Mouse (Mus musculus): ENCODE data around the gene Tsks. TPM values are rescaled to one million over a fixed set of nuclear protein-coding genes. Genes with fewer than 3 reads are reported as not detected.

The Tsks gene
- polyA plus RNA-seq, 1 experiment from 2014 or later, result 0.09 TPM

GRCm38 (mm10) chr7:45002440-45002839, 59.4 kb downstream of the Tsks start:
- ATAC-seq (ENCODE audit: low FRiP score) (no peak), DNase-seq (ENCODE audit: low spot score) (no peak)
- no peak overlapping the region for H3K9ac ChIP-seq (ENCODE audit: low read depth, low read length)
- H3K27ac ChIP-seq (ENCODE audit: low read depth, low read length), result no peak overlapping the region
- no peak overlapping the region for H3K4me2 ChIP-seq (replicated peaks; ENCODE audit: low read depth, low read length)
- H3K9me3 ChIP-seq (ENCODE audit: control insufficient read depth, low read length), result no peaks in the 10 kb centered on the region
- H3K4me3 ChIP-seq (ENCODE audit: low read depth, low read length), result no peak overlapping the region
- 98% methylated on average over 7 of the region's 7 CpGs for WGBS
- H3K27me3 ChIP-seq (ENCODE audit: control insufficient read depth, insufficient read depth, low read length), result no peaks in the 10 kb centered on the region
- H3K4me1 ChIP-seq (replicated peaks; ENCODE audit: control insufficient read depth, insufficient read depth, low read length), result no peaks in the 10 kb centered on the region
- peaks cover 23% of the 10 kb centered on the region for H3K36me3 ChIP-seq (ENCODE audit: control insufficient read depth, insufficient read depth, low read length)

- Histone ChIP-seq H3K36me3 (ENCODE audit: control insufficient read depth, insufficient read depth, low read length) (peaks cover 33% of the 10 kb centered on the region), H3K4me3 (ENCODE audit: low read depth, low read length) (no peak overlapping the region), H3K9ac (ENCODE audit: low read depth, low read length) (no peak overlapping the region), H3K4me2 (replicated peaks; ENCODE audit: low read depth, low read length) (no peak overlapping the region), H3K4me1 (replicated peaks; ENCODE audit: control insufficient read depth, insufficient read depth, low read length) (no peaks in the 10 kb centered on the region), H3K27ac (ENCODE audit: low read depth, low read length) (no peak overlapping the region), H3K9me3 (ENCODE audit: control insufficient read depth, low read length) (no peaks in the 10 kb centered on the region), H3K27me3 (ENCODE audit: control insufficient read depth, insufficient read depth, low read length) (no peaks in the 10 kb centered on the region)
- DNase-seq (ENCODE audit: low spot score) (no peak), ATAC-seq (ENCODE audit: low FRiP score) (no peak)
- 83% methylated on average over 3 of the region's 3 CpGs for WGBS
Measured at GRCm38 (mm10) chr7:45004546-45004945, 61.5 kb downstream of the Tsks start.

DNA sequence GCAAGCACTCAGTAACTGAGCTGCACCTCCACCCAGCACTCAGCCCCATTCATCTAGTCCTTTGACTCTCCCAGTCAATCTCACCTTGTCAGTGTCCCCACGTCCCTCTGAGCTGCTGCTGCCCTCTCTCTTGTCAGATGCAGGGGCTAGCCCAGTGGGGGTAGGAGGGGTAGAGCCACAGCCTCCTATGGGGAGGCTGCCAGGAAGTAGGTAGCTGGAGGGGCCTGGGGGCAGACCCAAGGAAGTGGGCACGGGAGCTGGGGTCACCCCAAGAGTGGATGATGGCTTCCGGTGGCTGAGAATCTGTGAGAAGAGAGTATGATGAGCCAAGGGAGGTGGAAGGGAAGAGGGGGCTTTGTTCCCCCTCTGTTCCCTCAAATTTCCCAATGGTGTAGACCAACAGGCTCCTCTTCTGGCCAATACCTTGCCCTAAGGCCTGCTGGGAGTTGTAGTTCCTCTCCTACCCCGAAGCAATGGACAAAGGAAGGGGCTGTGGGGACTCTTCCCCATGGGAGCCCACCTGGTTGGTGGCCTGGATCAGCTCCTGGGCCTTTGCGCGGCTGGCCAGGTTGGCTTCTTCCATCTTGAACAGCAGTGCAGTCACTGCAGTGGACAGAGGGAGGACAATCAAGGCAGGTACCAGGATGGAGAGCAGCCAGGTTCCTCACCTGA, 62.5 kb downstream of the Tsks start:
- WGBS, result 86% methylated on average over 6 of the region's 6 CpGs
- Histone ChIP-seq H3K9me3 (ENCODE audit: control insufficient read depth, low read length) (no peaks in the 10 kb centered on the region), H3K27ac (ENCODE audit: low read depth, low read length) (no peak overlapping the region), H3K27me3 (ENCODE audit: control insufficient read depth, insufficient read depth, low read length) (no peaks in the 10 kb centered on the region), H3K4me1 (replicated peaks; ENCODE audit: control insufficient read depth, insufficient read depth, low read length) (no peaks in the 10 kb centered on the region), H3K9ac (ENCODE audit: low read depth, low read length) (no peak overlapping the region), H3K4me3 (ENCODE audit: low read depth, low read length) (no peak overlapping the region), H3K4me2 (replicated peaks; ENCODE audit: low read depth, low read length) (no peak overlapping the region), H3K36me3 (ENCODE audit: control insufficient read depth, insufficient read depth, low read length) (peaks cover 37% of the 10 kb centered on the region)
- DNase-seq (ENCODE audit: low spot score) (no peak), ATAC-seq (ENCODE audit: low FRiP score) (no peak)

DNA sequence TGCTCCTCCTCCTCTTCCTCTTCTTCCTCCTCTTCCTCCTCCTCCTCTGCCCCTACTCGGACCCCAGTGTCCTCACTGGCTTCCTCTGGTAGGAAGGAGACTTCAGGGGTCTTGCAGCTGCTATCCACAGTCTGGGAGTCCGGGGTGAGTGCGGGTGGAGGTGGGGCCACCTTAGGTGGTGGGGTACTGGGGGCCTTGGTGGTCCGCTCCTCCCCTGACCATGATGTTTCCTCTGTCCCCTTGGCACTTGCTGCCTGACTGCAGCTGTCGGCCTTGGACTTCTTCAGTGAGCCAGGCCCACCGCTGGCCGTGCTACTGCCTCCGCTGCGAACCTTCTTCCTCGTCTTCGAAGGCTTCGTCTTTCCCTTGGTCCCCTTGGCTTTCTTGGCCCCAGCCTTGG, 63.5 kb downstream of the Tsks start:
- Histone ChIP-seq H3K4me1 (replicated peaks; ENCODE audit: control insufficient read depth, insufficient read depth, low read length) (no peaks in the 10 kb centered on the region), H3K9me3 (ENCODE audit: control insufficient read depth, low read length) (no peaks in the 10 kb centered on the region), H3K27me3 (ENCODE audit: control insufficient read depth, insufficient read depth, low read length) (no peaks in the 10 kb centered on the region), H3K4me2 (replicated peaks; ENCODE audit: low read depth, low read length) (no peak overlapping the region), H3K36me3 (ENCODE audit: control insufficient read depth, insufficient read depth, low read length) (peaks cover 37% of the 10 kb centered on the region), H3K4me3 (ENCODE audit: low read depth, low read length) (no peak overlapping the region), H3K27ac (ENCODE audit: low read depth, low read length) (no peak overlapping the region), H3K9ac (ENCODE audit: low read depth, low read length) (no peak overlapping the region)
- no peak for ATAC-seq (ENCODE audit: low FRiP score)
- DNase-seq (ENCODE audit: low spot score), result no peak
- 96% methylated on average over 11 of the region's 12 CpGs for WGBS

DNA sequence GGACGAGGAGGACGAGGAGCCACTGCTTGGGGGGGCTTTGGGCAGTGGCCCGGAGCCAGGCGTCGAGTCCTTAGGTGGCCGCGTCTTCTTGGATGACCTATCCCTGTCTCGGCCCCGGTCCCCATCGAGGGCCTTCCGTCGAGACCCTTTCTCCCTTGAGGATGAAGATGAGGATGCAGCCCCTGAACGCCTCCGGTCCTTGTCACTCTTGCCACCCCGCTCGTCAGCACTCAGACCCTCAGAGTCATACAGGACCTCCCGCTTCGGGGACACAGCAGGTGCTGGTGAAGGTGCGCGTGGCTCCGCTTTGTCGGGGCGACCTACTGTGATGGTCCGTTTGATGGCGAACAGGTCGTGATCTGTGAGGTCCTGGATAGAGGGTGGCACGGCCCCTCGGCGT, 64.1 kb downstream of the Tsks start:
- H3K4me2 ChIP-seq (replicated peaks; ENCODE audit: low read depth, low read length), result no peak overlapping the region
- H3K9ac ChIP-seq (ENCODE audit: low read depth, low read length), result no peak overlapping the region
- peaks cover 34% of the 10 kb centered on the region for H3K36me3 ChIP-seq (ENCODE audit: control insufficient read depth, insufficient read depth, low read length)
- ATAC-seq (ENCODE audit: low FRiP score), result no peak
- no peak for DNase-seq (ENCODE audit: low spot score)
- no peak overlapping the region for H3K27ac ChIP-seq (ENCODE audit: low read depth, low read length)
- H3K27me3 ChIP-seq (ENCODE audit: control insufficient read depth, insufficient read depth, low read length), result no peaks in the 10 kb centered on the region
- H3K9me3 ChIP-seq (ENCODE audit: control insufficient read depth, low read length), result no peaks in the 10 kb centered on the region
- H3K4me3 ChIP-seq (ENCODE audit: low read depth, low read length), result no peak overlapping the region
- WGBS, result 96% methylated on average over 29 of the region's 29 CpGs
- H3K4me1 ChIP-seq (replicated peaks; ENCODE audit: control insufficient read depth, insufficient read depth, low read length), result no peaks in the 10 kb centered on the region

Other genes starting within 250 kb of the Tsks start
- not detected in 2 replicates for gene Izumo2, start 234.5 kb upstream of the Tsks start, polyA plus RNA-seq (2014; fragmentation: Nextera tagmentation; extraction: Ambion mirVana)
- 32.5 and 36.7 TPM in 2 replicates for gene Vrk3, start 194.8 kb upstream of the Tsks start, polyA plus RNA-seq (2014; fragmentation: Nextera tagmentation; extraction: Ambion mirVana)
- 3.0 and 3.7 TPM in 2 replicates for gene Zfp473, start 192.2 kb upstream of the Tsks start, polyA plus RNA-seq (2014; fragmentation: Nextera tagmentation; extraction: Ambion mirVana)
- gene Nup62, start 127.1 kb upstream of the Tsks start, polyA plus RNA-seq (2014; fragmentation: Nextera tagmentation; extraction: Ambion mirVana), result 44.2 and 62.3 TPM in 2 replicates
- gene Il4i1, start 126.8 kb upstream of the Tsks start, polyA plus RNA-seq (2014; fragmentation: Nextera tagmentation; extraction: Ambion mirVana), result 0.60 and 1.7 TPM in 2 replicates
- gene Atf5, start 126.5 kb upstream of the Tsks start, polyA plus RNA-seq (2014; fragmentation: Nextera tagmentation; extraction: Ambion mirVana), result 1.9 and 2.0 TPM in 2 replicates
- 31.7 and 38.0 TPM in 2 replicates for gene Akt1s1, start 94.2 kb upstream of the Tsks start, polyA plus RNA-seq (2014; fragmentation: Nextera tagmentation; extraction: Ambion mirVana)
- 60.9 and 65.5 TPM in 2 replicates for gene Tbc1d17, start 94.1 kb upstream of the Tsks start, polyA plus RNA-seq (2014; fragmentation: Nextera tagmentation; extraction: Ambion mirVana)
- 26.3 and 27.6 TPM in 2 replicates for gene Pnkp, start 86.1 kb upstream of the Tsks start, polyA plus RNA-seq (2014; fragmentation: Nextera tagmentation; extraction: Ambion mirVana)
- 314 and 331 TPM in 2 replicates for gene Ptov1, start 73.4 kb upstream of the Tsks start, polyA plus RNA-seq (2014; fragmentation: Nextera tagmentation; extraction: Ambion mirVana)
- 72.7 and 76.2 TPM in 2 replicates for gene Med25, start 50.5 kb upstream of the Tsks start, polyA plus RNA-seq (2014; fragmentation: Nextera tagmentation; extraction: Ambion mirVana)
- 13.9 and 18.7 TPM in 2 replicates for gene Fuz, start 47.1 kb upstream of the Tsks start, polyA plus RNA-seq (2014; fragmentation: Nextera tagmentation; extraction: Ambion mirVana)
- gene Ap2a1, start 13.7 kb upstream of the Tsks start, polyA plus RNA-seq (2014; fragmentation: Nextera tagmentation; extraction: Ambion mirVana), result 82.7 and 85.0 TPM in 2 replicates
- 23.4 and 23.5 TPM in 2 replicates for gene Cpt1c, start 31.6 kb downstream of the Tsks start, polyA plus RNA-seq (2014; fragmentation: Nextera tagmentation; extraction: Ambion mirVana)
- gene Prmt1, start 43.4 kb downstream of the Tsks start, polyA plus RNA-seq (2014; fragmentation: Nextera tagmentation; extraction: Ambion mirVana), result 249 and 259 TPM in 2 replicates
- gene Irf3, start 54.4 kb downstream of the Tsks start, polyA plus RNA-seq (2014; fragmentation: Nextera tagmentation; extraction: Ambion mirVana), result 59.6 and 63.9 TPM in 2 replicates
- gene Bcl2l12, start 55.5 kb downstream of the Tsks start, polyA plus RNA-seq (2014; fragmentation: Nextera tagmentation; extraction: Ambion mirVana), result 54.2 and 56.8 TPM in 2 replicates
- 44.0 and 49.6 TPM in 2 replicates for gene Scaf1, start 73.2 kb downstream of the Tsks start, polyA plus RNA-seq (2014; fragmentation: Nextera tagmentation; extraction: Ambion mirVana)
- gene Rras, start 74.8 kb downstream of the Tsks start, polyA plus RNA-seq (2014; fragmentation: Nextera tagmentation; extraction: Ambion mirVana), result 21.2 and 21.6 TPM in 2 replicates
- 13.0 and 16.0 TPM in 2 replicates for gene Prr12, start 109.7 kb downstream of the Tsks start, polyA plus RNA-seq (2014; fragmentation: Nextera tagmentation; extraction: Ambion mirVana)
- 58.2 and 62.7 TPM in 2 replicates for gene Nosip, start 119.2 kb downstream of the Tsks start, polyA plus RNA-seq (2014; fragmentation: Nextera tagmentation; extraction: Ambion mirVana)
- gene Prrg2, start 119.5 kb downstream of the Tsks start, polyA plus RNA-seq (2014; fragmentation: Nextera tagmentation; extraction: Ambion mirVana), result 15.7 and 17.1 TPM in 2 replicates
- gene Rcn3, start 149.0 kb downstream of the Tsks start, polyA plus RNA-seq (2014; fragmentation: Nextera tagmentation; extraction: Ambion mirVana), result 134 and 149 TPM in 2 replicates
- gene Fcgrt, start 160.6 kb downstream of the Tsks start, polyA plus RNA-seq (2014; fragmentation: Nextera tagmentation; extraction: Ambion mirVana), result 12.9 and 13.2 TPM in 2 replicates
- 1,346 and 1,389 TPM in 2 replicates for gene Rps11, start 181.2 kb downstream of the Tsks start, polyA plus RNA-seq (2014; fragmentation: Nextera tagmentation; extraction: Ambion mirVana)
- 1,145 and 1,168 TPM in 2 replicates for gene Rpl13a, start 185.6 kb downstream of the Tsks start, polyA plus RNA-seq (2014; fragmentation: Nextera tagmentation; extraction: Ambion mirVana)
- gene Gm45713, start 193.0 kb downstream of the Tsks start, polyA plus RNA-seq (2014; fragmentation: Nextera tagmentation; extraction: Ambion mirVana), result 0.47 TPM in 1 of 2 replicates, not detected in the other
- 1.5 and 1.6 TPM in 2 replicates for gene Flt3l, start 193.2 kb downstream of the Tsks start, polyA plus RNA-seq (2014; fragmentation: Nextera tagmentation; extraction: Ambion mirVana)
- gene Pih1d1, start 211.1 kb downstream of the Tsks start, polyA plus RNA-seq (2014; fragmentation: Nextera tagmentation; extraction: Ambion mirVana), result 105 TPM in 2 replicates
- 20.8 and 28.6 TPM in 2 replicates for gene Aldh16a1, start 211.4 kb downstream of the Tsks start, polyA plus RNA-seq (2014; fragmentation: Nextera tagmentation; extraction: Ambion mirVana)
- 0.51 and 1.1 TPM in 2 replicates for gene Slc17a7, start 220.7 kb downstream of the Tsks start, polyA plus RNA-seq (2014; fragmentation: Nextera tagmentation; extraction: Ambion mirVana)
- not detected in 2 replicates for gene Gfy, start 236.4 kb downstream of the Tsks start, polyA plus RNA-seq (2014; fragmentation: Nextera tagmentation; extraction: Ambion mirVana)
- gene Pth2, start 237.8 kb downstream of the Tsks start, polyA plus RNA-seq (2014; fragmentation: Nextera tagmentation; extraction: Ambion mirVana), result not detected in 2 replicates

Measured in hindbrain, embryonic 11.5 days (tissue).